Mouse (Mus musculus): ENCODE measurements around the gene Grtp1.

The Grtp1 gene

GRCm38 (mm10) chr8:13174305-13174704 lies 26.1 kb downstream of the Grtp1 start:
- DNase-seq (ENCODE audit: low read depth) = no peak

- no peak for DNase-seq (ENCODE audit: low read depth)
Measured at GRCm38 (mm10) chr8:13170510-13170909, 29.9 kb downstream of the Grtp1 start.

GRCm38 (mm10) chr8:13164361-13164760 lies 36.1 kb downstream of the Grtp1 start:
- DNase-seq (ENCODE audit: low read depth) = no peak

- DNase-seq (ENCODE audit: low read depth) = no peak
Measured at GRCm38 (mm10) chr8:13163563-13163962, 36.9 kb downstream of the Grtp1 start.

- no peak for DNase-seq (ENCODE audit: low read depth)
Measured at GRCm38 (mm10) chr8:13162098-13162497, 38.3 kb downstream of the Grtp1 start.

GRCm38 (mm10) chr8:13160691-13161090 lies 39.7 kb downstream of the Grtp1 start:
- DNase-seq (ENCODE audit: low read depth) = no peak

GRCm38 (mm10) chr8:13159377-13159881 lies 41.0 kb downstream of the Grtp1 start:
- DNase-seq (ENCODE audit: low read depth) = no peak

- DNase-seq (ENCODE audit: low read depth) = peak; percentile 91
Measured at GRCm38 (mm10) chr8:13158718-13159376, 41.6 kb downstream of the Grtp1 start, which contains the start of gene Lamp1. Gene Lamp1, plus strand, starts transcription at chr8:13159161.

GRCm38 (mm10) chr8:13156327-13157097 lies 43.9 kb downstream of the Grtp1 start:
- DNase-seq (ENCODE audit: low read depth) = no peak

DNA sequence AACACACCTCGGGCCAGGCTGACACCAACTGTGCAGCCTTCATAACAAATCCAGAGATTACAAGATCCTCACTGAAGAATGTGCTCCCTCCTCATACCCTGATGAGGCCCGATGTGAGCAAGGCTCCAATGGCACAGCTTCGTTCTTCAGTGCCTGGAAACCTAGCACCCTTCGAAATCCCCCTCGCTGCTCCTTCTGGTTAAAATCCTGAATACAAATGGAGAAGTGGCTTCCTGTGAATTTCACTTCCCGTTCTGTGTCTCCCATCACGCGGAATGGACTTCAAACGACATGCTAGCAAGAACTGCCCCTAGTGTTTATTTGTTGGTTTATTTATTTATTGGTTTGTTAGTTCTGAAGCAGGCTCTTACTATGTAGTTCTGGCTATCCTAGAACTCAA lies 45.1 kb downstream of the Grtp1 start:
- no peak for DNase-seq (ENCODE audit: low read depth)

- no peak for DNase-seq (ENCODE audit: low read depth)
Measured at GRCm38 (mm10) chr8:13154099-13154498, 46.3 kb downstream of the Grtp1 start.

DNA sequence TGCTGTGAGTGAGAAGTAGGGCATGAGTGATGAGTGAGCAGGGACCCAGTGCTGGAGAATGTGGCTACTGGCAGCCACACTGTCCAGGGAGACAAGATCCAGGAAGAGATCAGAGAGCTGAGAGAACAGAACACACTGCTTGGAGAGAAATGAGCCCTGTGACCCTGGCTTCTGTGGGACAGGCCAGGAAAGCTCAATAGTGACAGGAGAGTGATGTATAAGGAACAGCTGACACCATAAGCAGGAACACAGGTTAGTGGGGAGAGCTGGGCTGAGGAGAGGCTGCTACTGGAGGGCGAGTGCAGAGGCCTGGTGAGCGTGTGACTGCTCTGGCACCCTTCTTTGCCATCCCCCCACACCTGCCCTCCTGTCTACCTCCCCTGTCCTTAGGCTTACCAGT lies 49.5 kb downstream of the Grtp1 start:
- no peak for DNase-seq (ENCODE audit: low read depth)

- no peak for DNase-seq (ENCODE audit: low read depth)
Measured at GRCm38 (mm10) chr8:13149866-13150265, 50.6 kb downstream of the Grtp1 start.

DNA sequence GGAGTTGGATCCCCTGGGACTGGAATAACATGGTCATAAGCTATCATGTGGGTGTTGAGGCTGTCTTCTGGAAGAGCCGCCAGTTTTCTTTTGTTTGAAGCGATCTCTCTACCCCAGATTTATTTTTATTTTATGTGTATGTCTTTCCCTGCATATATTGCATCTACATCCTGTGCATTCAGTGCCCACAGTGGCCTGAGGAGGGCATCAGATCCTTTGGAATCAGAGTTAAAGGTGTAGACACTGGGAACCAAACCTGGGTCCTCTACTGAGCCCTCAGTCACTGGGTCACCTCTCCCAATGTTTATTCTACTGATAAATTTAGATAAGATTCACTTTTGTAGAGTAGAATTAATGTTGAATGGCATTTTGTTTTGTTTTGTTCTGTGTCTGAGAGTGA lies 51.1 kb downstream of the Grtp1 start:
- DNase-seq (ENCODE audit: low read depth) = no peak

- DNase-seq (ENCODE audit: low read depth) = no peak
Measured at GRCm38 (mm10) chr8:13148476-13148875, 51.9 kb downstream of the Grtp1 start.

GRCm38 (mm10) chr8:13141681-13142080 lies 58.7 kb downstream of the Grtp1 start:
- no peak for DNase-seq (ENCODE audit: low read depth)

DNA sequence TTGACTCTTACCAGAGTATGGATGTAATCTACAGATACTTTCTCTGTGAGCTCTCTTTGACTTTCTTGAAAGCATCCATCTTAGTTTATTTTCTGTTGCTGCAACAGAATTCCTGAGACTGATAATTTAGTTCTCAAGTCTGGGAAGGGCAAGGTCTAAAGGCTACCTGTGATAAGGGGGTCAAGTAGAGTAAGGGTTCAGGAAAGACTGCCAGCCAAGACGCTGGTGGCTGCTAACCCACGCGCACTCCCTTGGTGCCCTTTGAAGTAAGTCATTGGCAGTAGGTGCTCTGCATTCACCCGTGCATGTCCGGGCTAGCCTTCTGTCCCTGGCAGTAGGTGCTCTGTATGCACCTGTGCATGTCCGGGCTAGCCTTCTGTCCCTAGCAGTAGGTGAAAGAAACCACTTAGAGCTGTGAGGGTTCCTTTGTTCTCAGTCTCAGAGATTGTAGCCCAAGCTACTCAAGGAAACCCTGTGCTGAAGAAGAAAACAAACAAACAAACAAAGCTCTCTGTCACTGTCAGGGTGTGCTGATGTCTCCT lies 60.7 kb downstream of the Grtp1 start:
- DNase-seq (ENCODE audit: low read depth) = no peak

- DNase-seq (ENCODE audit: low read depth) = peak; percentile 64
Measured at GRCm38 (mm10) chr8:13132220-13132619, 68.2 kb downstream of the Grtp1 start.

DNA sequence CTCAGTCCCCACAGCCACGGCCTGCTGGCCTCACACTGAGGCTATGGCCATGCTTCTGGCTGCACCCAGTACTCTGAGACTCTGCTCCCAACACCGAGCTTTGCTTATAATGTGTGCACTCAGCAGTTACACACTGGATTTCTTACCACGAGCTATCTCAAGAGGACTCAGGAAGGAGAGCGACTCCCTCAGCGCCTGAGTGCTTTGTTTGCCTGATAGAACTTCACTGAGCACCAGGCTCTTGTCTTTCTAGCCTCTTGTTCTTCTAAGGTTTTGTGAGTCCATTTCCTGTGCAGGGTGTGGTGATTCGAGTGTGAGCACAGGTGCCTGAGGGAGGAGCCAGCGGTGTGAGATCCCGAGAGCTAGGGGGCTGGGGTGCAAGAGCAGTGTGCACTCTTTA lies 75.5 kb downstream of the Grtp1 start:
- DNase-seq (ENCODE audit: low read depth) = no peak

DNA sequence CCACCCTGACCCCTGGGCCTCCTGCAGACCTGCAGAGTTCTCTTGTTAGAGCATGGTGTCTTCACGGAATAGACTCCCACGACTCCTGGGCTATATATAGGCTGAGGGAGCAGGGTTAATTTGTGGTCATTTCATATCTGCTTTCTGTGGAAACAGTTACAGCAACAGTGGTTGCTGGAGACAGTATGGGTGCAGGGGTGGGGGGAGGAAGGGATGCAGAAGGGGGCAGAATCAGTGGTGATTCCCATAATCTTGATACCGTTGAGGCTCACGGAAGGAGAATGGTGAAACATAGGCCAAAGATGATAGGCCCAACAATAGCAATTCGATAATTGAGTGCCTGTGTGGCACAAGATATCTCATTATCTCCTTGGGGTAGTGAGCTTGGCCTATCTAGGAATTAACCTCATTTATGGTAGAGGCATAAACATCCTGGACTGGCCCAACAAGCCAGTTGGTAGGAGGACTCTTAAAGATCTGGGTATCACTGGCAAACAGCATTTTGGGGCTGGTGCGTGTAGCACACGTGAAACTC lies 77.5 kb downstream of the Grtp1 start:
- DNase-seq (ENCODE audit: low read depth) = no peak

Measured in c-Kit-positive CD71-negative TER-119-negative erythroid progenitor cells, embryonic 14.5 days (primary cell).